Mouse (Mus musculus) heart, embryonic 12.5 days (tissue): Measurements from ENCODE around the gene Igf2r. TPM values are rescaled to one million over a fixed set of nuclear protein-coding genes. Genes with fewer than 3 reads are reported as not detected.

Source experiments
- ATAC-seq: fragments of 200-750 bp; cut with Nextera tagmentation; 2 replicates; pipeline ENCODE4 v1.8.0; 2017; ENCODE audit warnings: moderate TSS enrichment, moderate library complexity; ENCODE audit not compliant: insufficient number of reproducible peaks, low FRiP score
- H3K27ac ChIP-seq: fragments of 300-500 bp; sonication (generic); 2 replicates; pipeline ENCODE4 v1.5.1; 2016; ENCODE audit warnings: mild to moderate bottlenecking, moderate library complexity; ENCODE audit not compliant: poor library complexity, severe bottlenecking
- H3K27me3 ChIP-seq: fragments of 300-500 bp; sonication (generic); replicated peaks from 2 replicates; pipeline ENCODE4 v1.6.1; 2016; ENCODE audit warnings: mild to moderate bottlenecking, moderate library complexity
- H3K36me3 ChIP-seq: fragments of 300-500 bp; sonication (generic); 2 replicates; pipeline ENCODE4 v1.6.1; 2016; ENCODE audit warnings: mild to moderate bottlenecking, moderate library complexity
- H3K4me1 ChIP-seq: fragments of 300-500 bp; sonication (generic); replicated peaks from 2 replicates; pipeline ENCODE4 v1.6.1; 2016; ENCODE audit warnings: mild to moderate bottlenecking
- H3K4me2 ChIP-seq: fragments of 300-500 bp; sonication (generic); 2 replicates; pipeline ENCODE4 v1.6.1; 2016; ENCODE audit warnings: mild to moderate bottlenecking, moderate library complexity
- H3K4me3 ChIP-seq: fragments of 300-500 bp; sonication (generic); 2 replicates; pipeline ENCODE4 v1.5.1; 2016; ENCODE audit warnings: mild to moderate bottlenecking
- H3K9ac ChIP-seq: fragments of 300-500 bp; sonication (generic); 2 replicates; pipeline ENCODE4 v1.6.1; 2016; ENCODE audit warnings: mild to moderate bottlenecking, moderate library complexity
- H3K9me3 ChIP-seq: fragments of 300-500 bp; sonication (generic); replicated peaks from 2 replicates; pipeline ENCODE4 v1.6.1; 2016; ENCODE audit warnings: mild to moderate bottlenecking, moderate library complexity
- WGBS: fragments of 180-500 bp; shearing (Covaris S2); methylation state at CpG from one replicate; pipeline ENCODE4 v1.1.7; 2016; 5-methylcytosine and 5-hydroxymethylcytosine counted together
- polyA plus RNA-seq: library from polyadenylated mRNA; unstranded; fragments of >200 nt; fragmentation: Nextera tagmentation; extraction: Ambion mirVana; gene quantifications from 2 replicates; pipeline ENCODE4 v1.2.1, GENCODE M21; 2016

Igf2r gene
- polyA plus RNA-seq, result 293 and 312 TPM in 2 replicates

DNA sequence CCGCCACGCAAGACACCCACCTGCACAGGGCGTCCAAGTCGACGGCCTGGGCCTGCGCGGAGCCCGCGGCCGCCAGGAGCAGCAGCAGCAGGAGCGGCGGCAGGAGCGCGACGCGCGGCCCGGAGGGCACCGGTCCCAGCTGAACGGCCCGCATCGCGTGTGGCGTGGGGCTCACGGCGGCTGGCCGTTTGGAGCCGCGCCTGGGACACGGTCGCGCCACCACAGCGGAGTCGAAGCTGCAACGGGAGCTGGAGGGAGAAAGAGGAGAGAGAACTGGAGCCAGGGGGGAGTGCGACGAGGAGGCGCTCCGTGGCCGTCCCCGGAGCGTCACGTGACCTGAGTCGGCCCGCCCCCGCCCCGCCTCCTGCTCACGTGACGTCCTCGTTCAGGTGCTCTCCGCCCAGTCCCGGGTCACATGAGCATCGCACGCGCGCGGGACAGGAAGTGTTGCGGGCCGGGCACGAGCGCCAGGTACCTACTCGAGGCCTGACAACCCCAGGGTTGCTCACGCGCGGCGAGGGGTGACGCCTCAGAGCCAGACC, at the start of gene Igf2r:
Igf2r (minus strand) TSS at position 285 of the 542 bp plus-strand sequence.
- peak within 1 kb of the TSS; percentile 62 for H3K4me2 ChIP-seq
- 44% methylated on average over 62 of the region's 67 CpGs for WGBS
- H3K9ac ChIP-seq, result peak within 1 kb of the TSS; percentile 98
- no peaks in the 10 kb centered on the region for H3K27me3 ChIP-seq
- H3K9me3 ChIP-seq, result 0 out of 2 replicates have a peak, but pooled peaks cover 7% of the 10 kb centered on the region
- peak; percentile 92 for ATAC-seq
- H3K27ac ChIP-seq, result peak within 1 kb of the TSS; percentile 96
- peaks cover 74% of the 10 kb centered on the region for H3K36me3 ChIP-seq
- H3K4me1 ChIP-seq, result peaks cover 56% of the 10 kb centered on the region
- H3K4me3 ChIP-seq, result peak within 1 kb of the TSS; percentile 71

- no peak for ATAC-seq
- H3K4me2 ChIP-seq, result no peak overlapping the region
- H3K4me1 ChIP-seq, result 0 out of 2 replicates have a peak, but pooled peaks cover 3% of the 10 kb centered on the region
- 75% methylated on average over 4 of the region's 4 CpGs for WGBS
- peaks cover 87% of the 10 kb centered on the region for H3K36me3 ChIP-seq
- no peak overlapping the region for H3K27ac ChIP-seq
- H3K4me3 ChIP-seq, result no peak overlapping the region
- H3K9ac ChIP-seq, result no peak overlapping the region
- peaks cover 25% of the 10 kb centered on the region for H3K9me3 ChIP-seq
- H3K27me3 ChIP-seq, result no peaks in the 10 kb centered on the region
Observed at GRCm38 (mm10) chr17:12815885-12816284, 46.4 kb upstream of the Igf2r start.

DNA sequence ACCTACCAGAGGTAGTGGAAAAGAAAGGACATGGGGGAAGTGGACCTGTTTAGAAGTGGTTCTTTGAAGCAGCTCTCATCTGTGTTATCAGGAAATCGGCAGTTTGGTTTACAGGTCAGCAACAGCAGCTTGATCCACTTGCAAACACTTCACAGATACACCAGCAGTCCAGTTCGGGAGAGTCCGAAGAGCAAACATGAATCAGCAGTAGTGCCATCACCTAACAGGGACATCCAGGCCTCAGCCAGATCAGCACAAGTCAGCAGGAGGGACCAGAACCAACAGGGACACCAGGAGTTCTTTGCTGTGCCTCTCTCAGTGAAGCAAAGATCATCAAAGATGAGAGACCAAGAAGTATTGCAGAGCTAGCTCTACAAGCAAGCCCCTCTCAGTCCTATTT, 45.0 kb upstream of the Igf2r start:
- Histone ChIP-seq H3K27ac (no peak overlapping the region), H3K36me3 (peaks cover 73% of the 10 kb centered on the region), H3K4me3 (no peak overlapping the region), H3K4me2 (no peak overlapping the region), H3K9ac (no peak overlapping the region), H3K9me3 (peaks cover 11% of the 10 kb centered on the region), H3K27me3 (no peaks in the 10 kb centered on the region), H3K4me1 (peaks cover 15% of the 10 kb centered on the region)
- WGBS, result 69% methylated on average over 3 of the region's 3 CpGs
- ATAC-seq, result no peak

- peaks cover 44% of the 10 kb centered on the region for H3K36me3 ChIP-seq
- H3K9ac ChIP-seq, result no peak overlapping the region
- peaks cover 33% of the 10 kb centered on the region for H3K4me1 ChIP-seq
- 0 out of 2 replicates have a peak, but pooled peaks have one; percentile 7 for ATAC-seq
- WGBS, result 87% methylated on average over 1 of the region's 1 CpGs
- H3K27ac ChIP-seq, result no peak overlapping the region; the same call in 1 of the 2 replicates
- H3K9me3 ChIP-seq, result no peaks in the 10 kb centered on the region; the same call in 1 of the 2 replicates
- H3K4me3 ChIP-seq, result no peak overlapping the region
- H3K4me2 ChIP-seq, result no peak overlapping the region
- H3K27me3 ChIP-seq, result no peaks in the 10 kb centered on the region
Observed at GRCm38 (mm10) chr17:12810973-12811303, 41.5 kb upstream of the Igf2r start.

GRCm38 (mm10) chr17:12810103-12810972, 40.9 kb upstream of the Igf2r start:
- H3K27ac ChIP-seq, result peak overlapping the region; percentile 92
- H3K9me3 ChIP-seq, result no peaks in the 10 kb centered on the region; the same call in 1 of the 2 replicates
- H3K27me3 ChIP-seq, result no peaks in the 10 kb centered on the region
- H3K4me2 ChIP-seq, result peak overlapping the region; percentile 23
- ATAC-seq, result peak; percentile 81
- H3K4me3 ChIP-seq, result no peak overlapping the region
- peaks cover 38% of the 10 kb centered on the region for H3K36me3 ChIP-seq
- peak overlapping the region; percentile 47 for H3K9ac ChIP-seq
- H3K4me1 ChIP-seq, result peaks cover 33% of the 10 kb centered on the region
- WGBS, result 15% methylated on average over 14 of the region's 14 CpGs

GRCm38 (mm10) chr17:12808851-12809250, 39.4 kb upstream of the Igf2r start:
- peaks cover 31% of the 10 kb centered on the region for H3K36me3 ChIP-seq

DNA sequence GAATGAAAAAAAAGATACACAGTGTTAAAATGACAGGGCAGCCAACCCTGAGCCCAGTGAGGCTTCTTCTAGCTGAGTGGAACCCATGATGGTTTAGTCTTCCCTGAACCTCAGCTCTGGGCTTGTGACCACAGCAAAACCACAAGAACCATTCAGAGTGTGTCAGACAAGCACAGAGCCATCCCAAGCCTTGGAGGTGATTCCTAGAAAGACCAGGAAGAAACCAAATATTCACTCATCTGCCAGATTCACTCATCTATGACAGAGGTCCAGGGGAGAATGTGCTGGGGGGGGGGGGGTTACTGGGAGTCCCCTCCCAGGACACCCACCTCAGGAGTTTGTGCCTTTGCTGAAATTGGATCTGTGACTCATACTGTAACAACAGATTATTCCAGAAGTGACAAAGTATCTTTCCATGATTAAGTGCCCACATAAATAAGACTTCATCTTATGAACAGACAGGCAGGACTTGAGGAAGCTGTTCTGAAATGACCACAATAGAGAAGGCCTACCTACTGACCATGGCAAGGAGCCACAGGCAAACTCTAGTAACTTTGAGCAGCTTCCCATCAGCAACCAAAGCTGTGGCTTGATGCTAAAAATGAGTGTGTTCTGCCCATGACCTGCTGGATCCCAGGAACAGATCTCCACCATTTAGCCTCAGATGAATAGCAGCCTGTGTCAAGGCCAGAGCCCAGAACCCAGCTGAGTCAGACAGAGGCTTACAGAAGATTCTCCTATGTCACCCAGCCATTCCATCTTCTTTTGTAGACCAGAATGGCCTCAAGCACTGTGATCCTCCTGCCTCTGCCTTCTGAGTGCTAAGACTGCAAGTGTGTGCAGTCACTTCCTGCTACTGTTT, 35.4 kb upstream of the Igf2r start:
- H3K27me3 ChIP-seq, result no peaks in the 10 kb centered on the region
- no peaks in the 10 kb centered on the region for H3K9me3 ChIP-seq
- no peak overlapping the region for H3K4me3 ChIP-seq
- H3K36me3 ChIP-seq, result peaks cover 18% of the 10 kb centered on the region
- H3K4me2 ChIP-seq, result no peak overlapping the region
- peak overlapping the region; percentile 47; the same call in 1 of the 2 replicates for H3K27ac ChIP-seq
- H3K9ac ChIP-seq, result no peak overlapping the region
- peaks cover 36% of the 10 kb centered on the region for H3K4me1 ChIP-seq
- ATAC-seq, result no peak

More at GRCm38 (mm10) chr17:12808851-12809250, 39.4 kb upstream of the Igf2r start:
- Histone ChIP-seq H3K4me1 (peaks cover 38% of the 10 kb centered on the region), H3K4me3 (no peak overlapping the region), H3K4me2 (no peak overlapping the region), H3K9me3 (no peaks in the 10 kb centered on the region; the same call in 1 of the 2 replicates), H3K27me3 (no peaks in the 10 kb centered on the region), H3K27ac (peak overlapping the region; percentile 92), H3K9ac (no peak overlapping the region)
- no peak for ATAC-seq
- 87% methylated on average over 6 of the region's 6 CpGs for WGBS

GRCm38 (mm10) chr17:12801861-12802540, 32.5 kb upstream of the Igf2r start:
- H3K4me1 ChIP-seq, result peaks cover 37% of the 10 kb centered on the region
- peaks cover 27% of the 10 kb centered on the region for H3K36me3 ChIP-seq
- no peak overlapping the region for H3K4me2 ChIP-seq
- no peaks in the 10 kb centered on the region for H3K9me3 ChIP-seq
- ATAC-seq, result no peak
- H3K9ac ChIP-seq, result no peak overlapping the region
- no peaks in the 10 kb centered on the region for H3K27me3 ChIP-seq
- peak overlapping the region; percentile 41; the same call in 1 of the 2 replicates for H3K27ac ChIP-seq
- 57% methylated on average over 9 of the region's 9 CpGs for WGBS
- H3K4me3 ChIP-seq, result no peak overlapping the region

DNA sequence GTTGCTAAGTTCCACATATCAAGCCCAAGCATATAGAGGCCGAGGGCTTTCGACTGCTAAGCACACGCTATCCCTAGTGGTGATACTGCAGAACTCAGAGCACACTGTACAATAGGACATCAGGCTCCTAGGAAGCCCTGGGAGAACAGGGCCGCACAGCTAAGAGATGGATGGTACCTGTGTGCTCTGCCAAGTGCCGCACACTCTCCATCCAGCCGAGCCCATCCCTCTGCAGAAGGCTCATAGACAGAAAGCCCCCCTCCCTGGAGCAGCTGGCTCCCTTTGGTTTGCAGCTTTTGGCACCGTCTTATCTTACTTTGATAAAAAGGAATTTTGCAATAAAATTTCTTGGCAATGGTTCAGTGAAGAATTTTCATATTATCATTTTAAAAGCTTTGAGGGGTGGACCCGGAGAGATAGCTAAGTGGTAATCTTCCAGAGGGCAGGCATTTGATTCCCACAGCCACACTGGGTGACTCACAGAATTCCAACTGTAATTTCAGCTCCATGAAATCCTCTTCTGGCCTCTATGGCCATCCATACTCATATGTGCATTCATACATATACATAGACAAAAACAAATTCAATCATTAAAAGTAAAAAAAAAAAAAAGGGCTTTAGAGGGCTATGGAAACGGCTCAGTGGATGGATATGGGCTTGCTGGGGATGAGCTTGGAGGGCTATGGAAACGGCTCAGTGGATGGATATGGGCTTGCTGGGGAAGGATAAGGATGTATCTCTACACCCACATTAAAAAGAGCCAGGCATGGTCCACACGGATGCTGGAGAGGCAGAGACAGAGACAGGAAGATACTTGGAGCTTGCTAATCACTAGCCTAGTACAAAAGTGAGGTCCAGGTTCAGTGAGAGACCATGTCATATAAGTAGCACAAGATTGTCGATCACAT, 30.2 kb upstream of the Igf2r start:
- peaks cover 54% of the 10 kb centered on the region for H3K4me1 ChIP-seq
- no peak overlapping the region for H3K4me3 ChIP-seq
- peak overlapping the region; percentile 92 for H3K27ac ChIP-seq
- no peaks in the 10 kb centered on the region for H3K9me3 ChIP-seq
- 43% methylated on average over 12 of the region's 12 CpGs for whole genome bisulfite sequencing
- 0 out of 2 replicates have a peak overlapping the region, but pooled peaks have one; percentile 8 for H3K9ac ChIP-seq
- ATAC-seq, result peak; percentile 67
- H3K27me3 ChIP-seq, result no peaks in the 10 kb centered on the region
- H3K4me2 ChIP-seq, result no peak overlapping the region
- peaks cover 18% of the 10 kb centered on the region for H3K36me3 ChIP-seq

- Histone ChIP-seq H3K36me3 (peaks cover 18% of the 10 kb centered on the region), H3K4me1 (peaks cover 65% of the 10 kb centered on the region), H3K4me2 (no peak overlapping the region), H3K4me3 (no peak overlapping the region), H3K27me3 (no peaks in the 10 kb centered on the region), H3K9ac (no peak overlapping the region), H3K9me3 (no peaks in the 10 kb centered on the region), H3K27ac (peak overlapping the region; percentile 92)
- WGBS, result 86% methylated on average over 3 of the region's 3 CpGs
- no peak for ATAC-seq
Observed at GRCm38 (mm10) chr17:12798571-12798970, 29.1 kb upstream of the Igf2r start.
